Comparison of ENCODE assay signal across 17 mouse cellular contexts in the genomic region with DNA sequence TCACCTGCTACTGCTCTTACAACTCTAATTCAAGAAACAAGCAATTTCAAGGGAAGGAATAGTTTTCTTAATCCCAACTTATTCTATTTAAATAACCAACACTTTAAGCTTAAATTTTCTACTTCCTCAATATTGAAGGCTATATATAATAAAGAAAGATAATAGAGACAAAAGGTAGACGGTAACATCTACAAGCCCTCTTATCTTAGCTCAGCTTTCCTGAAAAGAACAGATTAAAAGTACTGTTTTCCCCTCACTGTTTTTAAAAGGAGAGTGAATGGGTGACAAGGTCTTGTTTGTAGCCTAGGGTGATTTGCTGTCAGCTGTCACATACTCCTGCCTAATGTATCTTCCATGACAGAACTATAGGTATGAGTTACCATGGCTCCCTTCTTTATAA.
"Had no signal": no experiment of that assay in that cellular context is flagged by ENCODE, and none has a peak within 500 bp of the region (broad histone marks: within the 10 kb centered on the region; RNA-seq: fewer than 3 reads in every experiment).

No protein-coding gene starts in this region.

- H3K27me3 ChIP-seq: neural tube, embryonic 12.5 days; neural tube, embryonic 13.5 days; neural tube, embryonic 15.5 days; stomach, embryonic 15.5 days had no signal

- H3K4me3 ChIP-seq: neural tube, embryonic 12.5 days; neural tube, embryonic 13.5 days; neural tube, embryonic 15.5 days; stomach, embryonic 15.5 days had no signal

- H3K9me3 ChIP-seq: neural tube, embryonic 12.5 days; neural tube, embryonic 13.5 days; neural tube, embryonic 15.5 days; stomach, embryonic 15.5 days had no signal

- H3K4me1 ChIP-seq: neural tube, embryonic 12.5 days; neural tube, embryonic 13.5 days; neural tube, embryonic 15.5 days; stomach, embryonic 15.5 days had no signal

- H3K9ac ChIP-seq: neural tube, embryonic 12.5 days; neural tube, embryonic 13.5 days; neural tube, embryonic 15.5 days; stomach, embryonic 15.5 days had no signal

- H3K27ac ChIP-seq: neural tube, embryonic 12.5 days; neural tube, embryonic 13.5 days; neural tube, embryonic 15.5 days; stomach, embryonic 15.5 days; stomach, postnatal 0 days had no signal

- H3K36me3 ChIP-seq: neural tube, embryonic 15.5 days; stomach, embryonic 15.5 days had no signal

- DNase-seq: retina, postnatal 1 day; right cerebral cortex, adult 18-20 months; right cerebral cortex, postnatal 14 days; right cerebral cortex, postnatal 25 days; right cerebral cortex, postnatal 4 days; spleen, adult 18-20 months; thymus, adult 18-20 months; thymus, adult 2 months; thymus, postnatal 14 days; thymus, postnatal 25 days; thymus, postnatal 36 days; thymus, postnatal 4 days had no signal
